Mouse (Mus musculus): ENCODE data around the gene Trove2.
A peak's percentile ranks its signal among the peaks of the same experiment; 100 is the strongest.

The Trove2 gene

DNA sequence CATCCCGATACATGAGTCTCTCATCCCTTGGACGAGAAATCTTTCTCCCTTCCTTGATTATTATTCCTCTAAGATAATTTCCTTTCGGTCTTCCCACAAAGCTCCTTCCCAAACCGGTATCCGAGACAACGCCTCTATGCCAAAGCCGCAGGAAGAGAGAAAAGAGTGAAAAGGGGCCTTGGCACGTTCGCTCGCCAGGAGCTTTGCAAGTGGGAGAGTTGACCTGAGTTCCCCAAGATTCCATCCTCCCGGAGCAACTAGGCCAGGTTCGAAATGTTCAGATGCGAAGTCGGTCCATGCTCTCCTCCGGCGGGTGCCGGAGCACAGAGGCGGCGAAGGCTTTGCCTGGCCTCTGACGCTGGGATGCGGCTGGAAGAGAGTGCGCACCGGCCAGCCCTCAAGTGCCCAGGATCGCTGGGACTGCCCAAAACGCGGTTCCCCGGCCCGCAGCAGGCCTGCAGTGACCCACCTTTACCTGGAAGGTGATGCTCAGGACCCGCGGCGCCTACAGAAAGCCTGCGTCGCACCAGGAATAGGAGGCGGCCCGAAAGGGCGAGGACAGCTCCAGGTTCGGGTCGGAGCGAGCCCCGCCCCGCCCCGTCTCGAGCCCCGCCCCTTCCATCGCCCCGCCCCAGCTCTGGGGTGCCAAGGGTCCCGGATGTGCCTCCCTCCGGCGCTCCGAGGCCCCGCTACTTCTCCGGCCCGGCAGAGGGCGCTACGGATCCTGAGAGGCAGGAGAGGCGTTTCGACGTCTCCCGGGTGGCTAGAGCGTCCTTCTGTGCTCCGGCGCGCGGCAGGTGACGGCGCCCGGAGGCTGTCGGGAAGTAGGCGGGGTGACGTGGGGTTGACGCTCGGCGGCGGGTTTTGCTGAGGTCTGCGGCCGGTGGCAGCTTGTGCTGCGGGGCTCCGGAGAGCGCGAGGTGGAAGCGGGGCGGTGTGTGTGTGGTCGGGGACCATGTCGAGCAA lies at the start of gene Trove2, which contains the start of gene Uchl5:
Gene Trove2, minus strand, starts transcription at position 623 of the 966 bp plus-strand sequence.
Gene Uchl5, plus strand, starts transcription at position 827 of the 966 bp plus-strand sequence.
- peak; percentile 99 for DNase-seq (ENCODE audit: low read depth, low spot score)

GRCm38 (mm10) chr1:143822677-143823076 lies 45.8 kb upstream of the Trove2 start:
- DNase-seq (ENCODE audit: low read depth, low spot score): no peak

DNA sequence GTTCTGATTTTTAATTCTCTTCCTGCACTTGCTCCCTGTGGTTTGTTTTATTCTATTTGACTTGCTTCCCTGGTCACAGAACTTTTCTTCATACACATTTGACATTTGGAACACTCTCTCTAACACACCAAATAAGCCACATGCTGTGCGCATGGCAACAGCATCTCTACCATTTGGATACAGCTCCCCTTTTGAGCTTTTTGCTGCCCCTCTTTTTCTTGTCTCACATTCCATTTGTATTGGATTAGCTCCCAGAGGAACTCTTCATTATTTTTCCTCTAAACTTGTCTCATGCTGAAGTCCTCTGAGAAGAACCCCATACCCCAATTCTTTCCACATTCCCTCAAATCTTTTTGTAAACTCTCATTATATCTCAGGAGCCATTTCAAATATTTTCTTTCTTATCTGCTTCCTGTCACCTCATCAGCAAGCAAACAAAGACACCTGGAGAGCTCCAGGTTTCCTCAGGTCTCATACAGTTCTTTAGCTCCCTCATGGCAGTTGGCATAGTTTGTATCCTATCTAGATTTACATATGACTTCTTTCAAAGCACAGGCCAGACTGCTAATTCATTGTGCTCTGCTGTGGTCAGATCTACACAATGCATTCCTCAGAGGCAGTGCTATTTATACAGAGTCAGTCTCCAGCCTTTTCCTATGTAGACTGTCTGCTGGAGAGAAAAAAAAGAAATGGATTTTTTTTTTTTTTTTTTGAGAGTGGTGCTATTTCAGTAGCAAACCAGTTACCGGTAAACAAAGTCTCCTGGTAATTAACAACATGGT lies 43.4 kb upstream of the Trove2 start:
- no peak for DNase-seq (ENCODE audit: low read depth, low spot score)

DNA sequence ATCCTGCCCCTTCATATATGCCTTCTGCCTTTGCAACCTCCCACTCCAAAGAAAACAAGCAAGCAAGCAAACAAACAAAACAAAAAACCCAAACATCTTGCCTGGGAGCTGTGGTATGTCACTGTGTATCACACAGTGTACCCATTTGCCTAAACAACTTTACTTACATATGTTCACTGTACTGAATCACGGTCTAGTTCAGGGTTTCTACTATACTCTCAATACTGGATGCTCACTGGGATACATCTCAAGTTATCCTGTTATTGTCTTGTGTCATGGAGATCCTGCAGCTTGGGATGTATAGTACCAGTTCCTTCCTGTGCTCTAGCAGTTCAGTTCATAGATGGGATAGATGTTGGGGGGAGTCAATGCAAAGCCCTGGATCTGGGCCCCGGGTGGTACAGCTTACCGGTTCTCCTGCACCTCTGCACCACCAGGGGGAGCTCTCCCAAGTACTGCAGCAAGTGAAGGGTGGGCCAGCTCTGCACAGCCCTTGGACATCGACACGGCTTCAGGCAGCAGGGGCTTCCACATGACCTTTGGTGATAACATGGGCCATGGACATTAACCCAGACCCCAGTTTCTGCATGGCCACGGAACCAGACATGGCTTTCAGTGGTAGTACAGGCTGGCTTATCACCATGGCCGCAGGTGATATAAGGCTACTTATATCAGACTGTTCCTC lies 37.0 kb upstream of the Trove2 start:
- DNase-seq (ENCODE audit: low read depth, low spot score): peak; percentile 43

DNA sequence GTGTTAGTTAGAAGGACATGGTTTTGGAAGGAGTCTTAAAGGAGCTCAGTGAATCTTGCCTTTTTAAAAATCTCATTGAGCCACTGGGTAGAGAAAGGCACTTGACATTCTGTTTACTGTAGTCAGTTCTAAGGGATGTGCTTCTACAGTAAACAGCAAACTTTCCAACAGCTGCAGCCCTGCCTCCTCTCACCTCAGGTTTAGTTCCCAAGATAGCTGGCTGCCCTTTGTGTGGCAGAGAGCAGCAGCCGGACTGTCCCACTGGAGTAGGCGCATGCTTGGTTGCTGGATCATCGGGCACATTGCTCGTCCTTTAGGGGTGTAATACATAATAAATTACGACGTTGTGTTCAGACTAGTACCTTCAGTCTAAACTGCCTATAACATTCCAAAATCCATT lies 32.2 kb upstream of the Trove2 start:
- DNase-seq (ENCODE audit: low read depth, low spot score): no peak

- DNase-seq (ENCODE audit: low read depth, low spot score): peak; percentile 65
Observed at GRCm38 (mm10) chr1:143803537-143803936, 26.7 kb upstream of the Trove2 start.

- no peak for DNase-seq (ENCODE audit: low read depth, low spot score)
Observed at GRCm38 (mm10) chr1:143788584-143789227, 11.8 kb upstream of the Trove2 start.

DNA sequence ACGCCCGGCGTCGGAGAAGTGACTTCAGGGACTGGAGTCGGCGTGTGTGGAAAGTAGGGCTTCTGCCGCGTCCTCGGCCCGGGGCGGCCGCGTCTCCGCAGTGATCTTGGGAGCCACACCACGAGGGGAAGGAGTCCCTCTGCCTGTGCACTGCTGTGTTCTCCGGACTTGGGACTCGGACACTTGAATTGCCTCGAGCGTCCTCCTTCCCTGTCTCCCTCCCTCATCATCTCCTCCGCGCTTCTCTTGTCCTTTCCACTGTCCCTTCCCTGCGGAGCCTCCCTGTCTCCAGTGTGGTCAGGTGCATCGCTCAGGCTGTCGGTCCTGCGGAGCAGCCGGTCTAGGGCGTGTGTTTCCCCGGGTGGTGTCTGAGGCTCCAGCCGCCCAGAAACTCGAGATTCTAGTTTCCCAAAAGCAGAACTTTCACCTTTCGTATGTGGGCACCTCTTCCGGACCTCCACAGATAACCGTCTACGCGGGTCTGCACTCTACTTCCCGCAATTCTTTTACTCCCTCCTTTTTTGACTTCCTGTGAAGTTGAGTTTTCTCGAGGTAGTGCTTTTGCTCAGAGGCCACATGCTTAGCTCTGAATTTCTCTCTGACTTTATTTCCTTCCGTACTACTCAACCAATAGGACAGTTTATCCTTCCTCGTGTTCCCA lies 820 bp upstream of the Trove2 start:
- no peak for DNase-seq (ENCODE audit: low read depth, low spot score)

DNA sequence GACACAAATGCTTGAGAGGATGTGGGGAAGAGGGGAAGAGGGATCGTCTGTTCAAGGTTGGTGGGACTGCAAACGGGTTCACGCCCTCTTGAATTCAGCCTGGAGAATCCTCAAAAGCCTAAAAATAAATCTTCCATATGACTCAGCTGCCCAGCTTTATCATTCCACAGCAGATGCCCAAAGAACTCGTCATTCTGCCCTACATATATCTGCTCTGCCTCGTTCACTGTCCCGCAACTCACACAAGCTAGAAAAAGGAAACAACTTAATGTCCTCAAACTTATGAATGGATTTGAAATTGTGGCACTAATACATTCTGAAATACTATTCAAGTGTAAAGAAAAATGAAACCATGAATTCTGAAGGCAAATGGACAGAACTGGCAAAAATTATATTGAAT lies 3.0 kb downstream of the Trove2 start:
- no peak for DNase-seq (ENCODE audit: low read depth, low spot score)

GRCm38 (mm10) chr1:143773082-143773481 lies 3.8 kb downstream of the Trove2 start:
- DNase-seq (ENCODE audit: low read depth, low spot score): no peak

DNA sequence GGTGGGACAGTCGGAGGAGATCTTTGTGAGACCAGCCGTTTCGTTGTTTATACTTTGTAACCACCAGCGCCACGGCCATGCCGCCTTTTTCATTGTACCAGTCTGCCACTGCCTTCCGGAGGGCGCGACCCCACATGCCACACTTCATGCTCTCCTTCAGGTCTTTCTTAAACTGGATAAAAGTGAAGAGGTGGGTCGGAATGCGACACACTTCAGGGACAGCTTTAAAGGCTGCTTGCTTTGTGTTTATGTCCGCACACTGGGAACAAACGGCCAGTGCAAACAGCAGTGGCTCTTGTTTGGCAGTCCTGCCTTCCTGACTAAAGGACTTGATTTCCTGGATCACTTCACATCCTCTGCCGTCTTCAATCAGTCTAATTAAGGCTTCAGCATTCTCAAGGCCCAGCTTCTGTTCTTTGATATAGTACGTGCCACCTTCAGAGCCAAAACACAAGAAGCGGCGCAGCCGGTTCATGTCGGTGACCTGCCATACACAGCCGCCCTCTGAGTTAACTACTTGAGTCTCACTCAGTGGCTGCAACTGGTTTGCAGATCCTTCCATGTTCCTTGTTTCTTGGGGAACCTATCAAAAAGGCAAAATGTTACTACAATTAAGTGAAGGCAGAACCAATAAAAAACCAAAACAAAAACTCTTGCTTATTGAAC lies 6.3 kb downstream of the Trove2 start:
- no peak for DNase-seq (ENCODE audit: low read depth, low spot score)

DNA sequence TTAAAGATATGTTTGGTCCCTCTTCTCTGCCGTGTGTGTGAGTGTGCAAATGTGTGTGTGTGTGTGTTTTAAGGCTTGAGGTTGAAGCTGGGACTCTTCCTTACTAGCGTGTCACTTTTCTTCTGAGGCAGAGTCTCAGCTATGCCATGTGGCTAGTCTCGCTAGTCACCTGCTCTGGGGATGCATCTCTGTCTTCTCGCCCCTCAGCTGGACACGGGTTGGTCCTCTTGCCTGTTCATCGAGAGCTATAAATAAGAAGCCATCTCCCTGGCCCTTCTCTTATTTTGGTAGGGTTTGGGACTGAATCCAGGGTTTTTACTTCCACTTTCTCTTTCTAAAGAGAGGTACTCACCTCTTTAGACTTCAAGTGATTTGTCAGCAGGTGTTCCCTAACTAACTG lies 10.6 kb downstream of the Trove2 start:
- DNase-seq (ENCODE audit: low read depth, low spot score): no peak

DNA sequence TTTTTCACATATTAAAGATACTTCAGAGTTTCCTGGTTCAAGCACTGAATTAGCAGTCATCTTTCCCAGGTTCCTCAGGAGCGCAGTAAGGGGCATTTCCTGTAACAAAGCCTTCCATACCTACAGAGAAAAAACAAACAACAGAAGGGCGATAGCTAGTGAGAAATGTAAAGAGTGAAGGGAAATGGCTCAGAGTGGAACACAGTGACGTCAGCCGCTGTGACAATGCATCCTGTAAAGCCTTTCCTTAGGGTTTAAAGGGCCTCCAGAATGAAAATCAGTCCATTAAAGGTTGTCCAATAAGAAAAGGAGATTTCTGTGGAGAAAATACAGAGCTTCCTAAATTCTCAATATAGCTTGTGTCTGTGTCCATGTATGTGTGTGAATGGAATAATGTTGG lies 11.1 kb downstream of the Trove2 start:
- no peak for DNase-seq (ENCODE audit: low read depth, low spot score)

- DNase-seq (ENCODE audit: low read depth, low spot score): no peak
Observed at GRCm38 (mm10) chr1:143764443-143764842, 12.4 kb downstream of the Trove2 start.

- no peak for DNase-seq (ENCODE audit: low read depth, low spot score)
Observed at GRCm38 (mm10) chr1:143762159-143762558, 14.7 kb downstream of the Trove2 start.

- DNase-seq (ENCODE audit: low read depth, low spot score): no peak
Observed at GRCm38 (mm10) chr1:143745871-143746270, 31.0 kb downstream of the Trove2 start.

- no peak for DNase-seq (ENCODE audit: low read depth, low spot score)
Observed at GRCm38 (mm10) chr1:143742186-143742585, 34.7 kb downstream of the Trove2 start.

- DNase-seq (ENCODE audit: low read depth, low spot score): no peak
Observed at GRCm38 (mm10) chr1:143741331-143741730, 35.5 kb downstream of the Trove2 start.

- DNase-seq (ENCODE audit: low read depth, low spot score): no peak
Observed at GRCm38 (mm10) chr1:143740581-143740980, 36.3 kb downstream of the Trove2 start.

Measured in retina, postnatal 7 days (tissue).